Mouse (Mus musculus) neural tube, embryonic 10.5 days (tissue): Measurements from ENCODE around the gene Gm49373.
A peak's percentile ranks its signal among the peaks of the same experiment; 100 is the strongest.

Source experiments
- DNase-seq: peaks from one replicate; pipeline ENCODE4 v3.0.0-alpha.2; 2017; ENCODE audit warnings: low spot score; ENCODE audit errors: extremely low spot score

Gm49373 gene

DNA sequence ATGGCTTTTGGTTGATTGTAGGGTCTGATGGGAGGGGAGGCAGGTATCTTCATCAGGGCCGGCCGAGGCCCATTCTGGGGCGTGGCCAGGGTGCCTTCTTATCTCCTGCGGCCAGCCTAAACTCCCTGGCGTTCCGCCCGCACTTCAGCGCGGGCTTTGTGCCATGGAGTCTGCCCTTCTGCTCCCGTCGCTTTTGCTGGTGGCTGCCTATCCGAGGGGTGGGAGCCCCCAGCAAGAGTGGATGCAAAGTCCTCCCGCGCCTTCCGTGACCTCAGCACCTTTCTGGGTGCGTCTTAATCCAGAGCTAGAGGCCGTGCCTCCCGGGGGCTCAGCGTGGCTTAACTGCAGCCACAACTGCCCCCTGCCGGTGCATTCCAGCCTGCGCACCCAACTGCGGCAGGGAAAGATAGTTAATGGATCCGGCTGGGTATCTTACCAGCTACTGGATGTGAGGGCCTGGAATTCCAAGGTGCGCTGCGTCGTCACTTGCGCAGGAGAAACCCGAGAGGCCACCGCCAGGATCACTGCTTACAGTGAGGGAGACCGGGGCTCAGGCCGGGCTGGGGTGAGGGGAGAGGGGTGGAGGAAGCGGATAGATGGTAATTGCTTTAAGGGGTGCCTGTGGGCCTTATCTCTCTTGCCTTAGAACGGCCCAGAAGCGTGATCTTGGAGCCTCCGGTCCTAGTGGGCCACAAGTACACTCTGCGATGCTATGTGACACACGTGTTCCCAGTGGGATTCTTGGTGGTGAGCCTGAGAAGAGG lies 43.4 kb downstream of the Gm49373 start, which contains the start of gene Icam4:
Gene Icam4 (plus strand): TSS at position 83 of the 764 bp plus-strand sequence.
- DNase-seq = peak; percentile 87

DNA sequence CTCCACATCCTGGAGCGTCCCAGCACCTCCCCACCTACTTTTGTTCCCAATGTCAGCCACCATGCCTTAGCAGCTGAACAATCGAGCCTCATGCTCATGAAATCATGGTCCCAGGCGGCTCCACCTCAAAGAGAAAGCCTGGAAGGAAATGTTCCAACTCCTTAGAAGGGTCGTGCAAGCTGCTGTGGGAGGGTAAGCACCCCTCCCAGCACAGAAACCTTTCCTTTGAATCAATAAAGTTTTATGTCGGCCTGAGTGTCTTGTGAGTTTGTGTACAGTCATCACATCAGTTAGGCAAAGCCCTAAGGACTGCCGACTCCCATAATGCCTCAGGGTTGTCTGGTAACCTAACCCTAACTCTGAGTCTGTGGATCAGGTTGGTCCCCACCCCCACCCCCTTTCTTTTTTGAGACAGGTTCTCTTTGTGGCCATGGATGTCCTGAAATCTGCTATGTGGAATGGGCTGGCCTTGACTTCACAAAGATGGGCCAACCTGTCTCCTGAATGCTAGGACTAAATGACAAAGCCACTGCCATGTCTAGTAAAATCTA lies 44.3 kb downstream of the Gm49373 start:
- no peak for DNase-seq

DNA sequence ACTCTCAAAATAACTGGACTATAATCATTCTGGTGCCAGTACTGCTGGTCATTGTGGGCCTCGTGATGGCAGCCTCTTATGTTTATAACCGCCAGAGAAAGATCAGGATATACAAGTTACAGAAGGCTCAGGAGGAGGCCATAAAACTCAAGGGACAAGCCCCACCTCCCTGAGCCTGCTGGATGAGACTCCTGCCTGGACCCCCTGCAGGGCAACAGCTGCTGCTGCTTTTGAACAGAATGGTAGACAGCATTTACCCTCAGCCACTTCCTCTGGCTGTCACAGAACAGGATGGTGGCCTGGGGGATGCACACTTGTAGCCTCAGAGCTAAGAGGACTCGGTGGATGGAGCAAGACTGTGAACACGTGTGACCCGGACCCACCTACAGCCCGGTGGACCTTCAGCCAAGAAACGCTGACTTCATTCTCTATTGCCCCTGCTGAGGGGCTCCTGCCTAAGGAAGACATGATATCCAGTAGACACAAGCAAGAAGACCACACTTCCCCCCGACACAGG lies 45.1 kb downstream of the Gm49373 start:
- DNase-seq = peak; percentile 24

DNA sequence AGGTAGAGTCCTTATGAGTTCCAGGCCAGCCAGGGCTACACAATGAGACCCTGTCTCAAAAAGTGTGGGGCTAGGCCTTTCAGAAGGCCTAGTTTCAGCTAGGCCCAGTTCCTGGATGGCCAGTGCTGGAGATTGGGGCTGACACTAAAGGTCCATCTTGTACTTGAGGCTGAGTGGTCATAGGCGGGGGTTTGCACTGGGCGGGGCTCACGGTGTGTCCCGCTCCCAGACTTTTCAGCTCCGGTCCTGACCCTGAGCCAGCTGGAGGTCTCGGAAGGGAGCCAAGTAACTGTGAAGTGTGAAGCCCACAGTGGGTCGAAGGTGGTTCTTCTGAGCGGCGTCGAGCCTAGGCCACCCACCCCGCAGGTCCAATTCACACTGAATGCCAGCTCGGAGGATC lies 46.0 kb downstream of the Gm49373 start:
- no peak for DNase-seq

DNA sequence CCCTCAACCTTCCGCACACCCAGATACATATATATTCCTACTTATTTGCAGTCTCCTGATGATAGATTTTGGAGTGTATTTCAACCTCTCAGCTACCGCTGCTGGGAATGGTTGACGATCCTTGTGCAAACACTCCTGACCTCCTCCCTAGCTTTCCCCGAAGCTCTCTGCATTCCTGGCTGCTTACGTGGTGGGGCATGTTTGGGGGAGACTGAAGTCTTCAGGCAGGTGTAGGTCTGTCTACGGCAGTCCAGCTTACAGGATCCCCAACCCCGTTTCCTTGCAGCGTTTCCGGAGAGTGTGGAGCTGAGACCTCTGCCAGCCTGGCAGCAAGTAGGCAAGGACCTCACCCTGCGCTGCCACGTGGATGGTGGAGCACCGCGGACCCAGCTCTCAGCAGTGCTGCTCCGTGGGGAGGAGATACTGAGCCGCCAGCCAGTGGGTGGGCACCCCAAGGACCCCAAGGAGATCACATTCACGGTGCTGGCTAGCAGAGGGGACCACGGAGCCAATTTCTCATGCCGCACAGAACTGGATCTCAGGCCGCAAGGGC lies 47.6 kb downstream of the Gm49373 start:
- DNase-seq = no peak

GRCm38 (mm10) chr9:21022726-21023125 lies 50.2 kb downstream of the Gm49373 start:
- DNase-seq = no peak

DNA sequence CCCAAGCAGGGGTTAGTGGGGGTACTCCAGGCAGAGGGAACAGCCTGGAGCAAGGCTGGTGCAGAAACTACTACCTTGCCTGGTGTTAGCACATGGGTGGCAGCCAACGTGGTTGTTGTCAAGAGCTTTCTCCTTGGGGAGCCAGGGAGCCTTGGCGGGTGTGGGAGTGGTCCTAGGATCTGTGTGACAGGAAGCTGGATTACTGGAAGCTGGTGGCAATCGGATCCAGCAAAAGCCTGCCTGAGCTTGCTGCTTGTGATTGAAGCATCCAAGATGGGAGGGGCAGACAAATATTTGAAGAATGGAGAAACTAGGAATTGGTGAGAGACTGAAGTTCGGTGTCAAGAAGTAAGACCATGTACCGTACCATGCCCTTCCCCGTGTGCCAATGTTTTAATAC lies 50.6 kb downstream of the Gm49373 start:
- no peak for DNase-seq

DNA sequence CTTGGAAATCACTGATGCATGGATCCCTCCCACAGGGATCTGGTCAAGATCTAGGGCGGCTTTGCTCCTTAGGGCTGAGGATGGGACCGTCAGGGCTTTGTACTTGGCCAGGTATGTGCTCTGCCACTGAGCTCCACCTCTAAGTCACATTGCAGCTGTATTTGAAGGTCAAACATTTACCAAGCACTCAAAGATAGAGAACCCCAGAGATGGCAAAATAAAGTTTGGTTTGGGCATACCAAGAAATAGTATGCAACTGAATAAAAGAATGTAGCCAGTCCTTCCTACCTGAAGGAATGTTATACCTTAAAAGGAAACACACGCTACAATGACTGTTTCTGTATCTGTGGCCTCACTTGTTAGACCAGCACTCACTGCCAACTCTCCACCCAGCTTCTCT lies 51.5 kb downstream of the Gm49373 start:
- DNase-seq = no peak

DNA sequence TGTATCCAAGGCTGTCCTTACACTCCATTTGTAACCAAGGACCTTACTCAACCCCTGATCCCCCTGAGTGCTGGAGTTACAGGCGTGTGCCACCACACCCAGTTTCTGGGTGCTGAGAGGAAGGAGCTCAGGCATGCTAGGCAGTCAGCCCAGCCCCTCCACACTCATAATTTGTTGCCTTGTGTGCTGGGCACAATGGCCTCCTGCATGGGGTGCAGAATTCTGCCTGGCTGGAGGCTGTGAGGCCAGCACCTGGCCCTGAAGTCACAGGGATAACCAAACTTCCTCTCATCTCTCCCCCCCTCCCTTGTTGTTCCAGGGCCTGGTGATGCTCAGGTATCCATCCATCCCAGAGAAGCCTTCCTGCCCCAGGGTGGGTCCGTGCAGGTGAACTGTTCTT lies 54.3 kb downstream of the Gm49373 start:
- DNase-seq = no peak

DNA sequence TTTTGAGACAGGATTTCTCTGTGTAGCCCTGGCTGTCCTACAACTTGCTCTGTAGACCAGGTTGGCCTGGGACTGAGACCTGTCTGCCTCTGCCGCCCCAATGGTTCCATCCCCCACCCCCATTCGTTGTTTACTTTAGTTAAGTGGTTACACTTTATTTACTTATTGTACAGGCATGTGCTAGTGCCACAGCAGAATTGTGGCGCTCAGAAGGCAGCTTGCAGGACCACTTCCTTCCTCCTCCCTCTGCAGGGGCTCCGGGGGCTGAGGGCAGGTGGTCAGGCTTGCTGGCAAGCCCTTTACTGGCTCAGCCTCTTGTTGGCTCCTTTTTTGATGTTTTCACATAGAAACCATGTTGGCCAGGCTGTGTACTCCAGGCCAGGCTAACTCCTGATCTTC lies 55.7 kb downstream of the Gm49373 start:
- DNase-seq = no peak

- no peak for DNase-seq
Measured at GRCm38 (mm10) chr9:21016331-21017176, 56.3 kb downstream of the Gm49373 start.

DNA sequence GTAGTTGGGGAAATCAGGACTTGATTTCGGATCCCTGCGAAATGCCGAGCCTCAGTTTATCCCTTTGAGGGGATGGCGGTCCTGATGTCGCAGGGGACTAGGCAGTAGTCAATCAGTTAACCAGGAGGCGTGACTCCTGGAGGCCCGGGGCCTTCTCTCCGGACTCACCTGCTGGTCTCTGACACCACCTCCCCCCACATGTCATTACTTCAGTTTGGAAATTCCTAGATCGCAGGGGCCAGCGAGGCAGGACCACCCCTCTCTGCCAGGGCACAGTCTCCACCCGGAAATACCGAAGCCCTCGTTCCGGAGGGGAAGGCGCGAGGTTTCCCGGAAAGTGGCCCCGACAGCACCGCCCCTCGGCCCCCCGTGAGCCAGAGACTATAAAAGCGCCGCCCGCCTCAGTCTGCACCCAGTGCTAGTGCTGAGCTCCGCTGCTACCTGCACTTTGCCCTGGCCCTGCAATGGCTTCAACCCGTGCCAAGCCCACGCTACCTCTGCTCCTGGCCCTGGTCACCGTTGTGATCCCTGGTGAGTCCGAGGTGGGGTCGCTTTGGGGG lies 57.2 kb downstream of the Gm49373 start, which contains the start of gene Icam1:
Gene Icam1 (plus strand): TSS at position 415 of the 560 bp plus-strand sequence.
- DNase-seq = no peak

DNA sequence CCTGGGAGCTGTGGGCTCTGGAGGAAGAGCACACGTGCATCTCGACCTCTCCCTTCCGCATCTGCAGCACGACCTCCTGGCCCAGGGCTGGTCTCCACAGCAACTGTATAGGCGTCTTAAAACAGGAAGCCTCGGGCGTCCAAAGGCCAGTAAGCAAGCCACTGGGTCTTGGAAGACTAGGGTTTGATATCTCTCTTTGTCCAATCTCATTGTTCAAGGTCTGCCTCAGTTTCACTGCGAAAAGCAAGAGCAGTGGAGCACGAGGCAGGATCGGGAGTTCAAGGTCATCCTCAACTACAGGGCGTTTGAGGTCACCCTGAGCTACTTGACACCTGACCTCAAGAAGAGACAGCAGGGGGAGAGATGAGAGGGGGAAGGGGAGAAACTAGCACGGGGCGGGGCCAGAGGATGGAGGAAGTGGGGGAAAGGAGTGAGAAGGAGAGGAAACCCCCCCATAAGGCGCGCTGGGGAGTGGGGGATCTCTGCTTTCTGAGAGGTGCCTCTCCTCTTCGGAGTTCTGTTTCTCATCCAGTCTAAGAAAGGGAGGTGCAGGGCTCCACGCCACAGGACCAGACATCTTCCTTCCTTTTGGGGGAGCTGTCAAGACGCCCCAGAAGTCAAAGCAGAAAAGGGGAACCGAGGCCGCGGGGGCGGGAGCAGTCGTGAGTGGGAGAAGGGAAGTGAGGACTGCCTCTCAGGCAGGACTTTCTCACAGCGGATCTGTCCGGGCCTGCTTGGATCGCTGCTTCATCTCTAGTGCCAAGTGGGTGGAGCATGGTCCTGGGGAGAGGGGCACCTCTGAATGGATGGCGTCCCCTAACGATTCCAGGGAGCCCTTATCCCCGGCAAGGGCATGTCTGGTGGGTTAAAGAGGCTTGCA lies 58.0 kb downstream of the Gm49373 start:
- DNase-seq = no peak
